Mouse (Mus musculus) neural tube, postnatal 0 days (tissue): ENCODE data around the gene Rabl3. TPM values are rescaled to one million over a fixed set of nuclear protein-coding genes. Genes with fewer than 3 reads are reported as not detected.

Source experiments
- polyA plus RNA-seq: library from polyadenylated mRNA; unstranded; fragments of >200 nt; fragmentation: Nextera tagmentation; extraction: Ambion mirVana; gene quantifications from 2 replicates; pipeline ENCODE4 v1.2.1, GENCODE M21; 2015

The Rabl3 gene
- polyA plus RNA-seq: 11.6 and 13.1 TPM in 2 replicates

GRCm38 (mm10) chr16:37539611-37540580 lies at the start of gene Rabl3, which contains the start of gene Gtf2e1:
Gene Rabl3, plus strand, starts transcription at chr16:37539885.
Gene Gtf2e1, minus strand, starts transcription at chr16:37539789.

GRCm38 (mm10) chr16:37579994-37580393 lies 40.3 kb downstream of the Rabl3 start, which contains the start of gene Hgd:
Gene Hgd, plus strand, starts transcription at chr16:37580153.

Other genes starting within 250 kb of the Rabl3 start
- gene Stxbp5l, start 154.9 kb upstream of the Rabl3 start, polyA plus RNA-seq: 13.4 and 14.5 TPM in 2 replicates
- 15.9 and 16.4 TPM in 2 replicates for gene Gtf2e1, start 96 bp upstream of the Rabl3 start, polyA plus RNA-seq
- 0.25 and 0.27 TPM in 2 replicates for gene Hgd, start 40.3 kb downstream of the Rabl3 start, polyA plus RNA-seq
- 85.2 and 113 TPM in 2 replicates for gene Ndufb4, start 114.6 kb downstream of the Rabl3 start, polyA plus RNA-seq
- 98.8 and 126 TPM in 2 replicates for gene Fstl1, start 237.0 kb downstream of the Rabl3 start, polyA plus RNA-seq